Mouse (Mus musculus): ENCODE results near the gene Mreg.

Mreg gene

GRCm38 (mm10) chr1:72226887-72227481 is 14.9 kb upstream of the Mreg start:
- DNase-seq (ENCODE audit: low read depth, low spot score): no peak

- DNase-seq (ENCODE audit: low read depth, low spot score): peak; percentile 58
Measured at GRCm38 (mm10) chr1:72226172-72226886, 14.2 kb upstream of the Mreg start.

GRCm38 (mm10) chr1:72225720-72226171 is 13.6 kb upstream of the Mreg start:
- peak; percentile 91 for DNase-seq (ENCODE audit: low read depth, low spot score)

GRCm38 (mm10) chr1:72225054-72225718 is 13.1 kb upstream of the Mreg start:
- peak; percentile 33 for DNase-seq (ENCODE audit: low read depth, low spot score)

- peak; percentile 31 for DNase-seq (ENCODE audit: low read depth, low spot score)
Measured at GRCm38 (mm10) chr1:72220008-72220407, 7.9 kb upstream of the Mreg start.

GRCm38 (mm10) chr1:72219116-72219515 is 7.0 kb upstream of the Mreg start:
- DNase-seq (ENCODE audit: low read depth, low spot score): no peak

- no peak for DNase-seq (ENCODE audit: low read depth, low spot score)
Measured at GRCm38 (mm10) chr1:72218626-72219025, 6.5 kb upstream of the Mreg start.

- DNase-seq (ENCODE audit: low read depth, low spot score): no peak
Measured at GRCm38 (mm10) chr1:72216761-72217160, 4.7 kb upstream of the Mreg start.

- no peak for DNase-seq (ENCODE audit: low read depth, low spot score)
Measured at GRCm38 (mm10) chr1:72215174-72215573, 3.1 kb upstream of the Mreg start.

- DNase-seq (ENCODE audit: low read depth, low spot score): no peak
Measured at GRCm38 (mm10) chr1:72214470-72214961, 2.4 kb upstream of the Mreg start.

GRCm38 (mm10) chr1:72213954-72214353 is 1.8 kb upstream of the Mreg start:
- DNase-seq (ENCODE audit: low read depth, low spot score): no peak

- no peak for DNase-seq (ENCODE audit: low read depth, low spot score)
Measured at GRCm38 (mm10) chr1:72210803-72211679, 1.1 kb downstream of the Mreg start.

- DNase-seq (ENCODE audit: low read depth, low spot score): no peak
Measured at GRCm38 (mm10) chr1:72208095-72208494, 4.0 kb downstream of the Mreg start.

GRCm38 (mm10) chr1:72205113-72205512 is 7.0 kb downstream of the Mreg start:
- DNase-seq (ENCODE audit: low read depth, low spot score): no peak

- DNase-seq (ENCODE audit: low read depth, low spot score): no peak
Measured at GRCm38 (mm10) chr1:72203204-72203603, 8.9 kb downstream of the Mreg start.

- DNase-seq (ENCODE audit: low read depth, low spot score): no peak
Measured at GRCm38 (mm10) chr1:72202705-72203104, 9.4 kb downstream of the Mreg start.

- DNase-seq (ENCODE audit: low read depth, low spot score): no peak
Measured at GRCm38 (mm10) chr1:72202068-72202467, 10.0 kb downstream of the Mreg start.

- DNase-seq (ENCODE audit: low read depth, low spot score): no peak
Measured at GRCm38 (mm10) chr1:72201126-72201525, 11.0 kb downstream of the Mreg start.

- no peak for DNase-seq (ENCODE audit: low read depth, low spot score)
Measured at GRCm38 (mm10) chr1:72198142-72198806, 13.8 kb downstream of the Mreg start.

- DNase-seq (ENCODE audit: low read depth, low spot score): no peak
Measured at GRCm38 (mm10) chr1:72196626-72197359, 15.3 kb downstream of the Mreg start.
